Mouse (Mus musculus): ENCODE data around the gene Snurf. TPM values are rescaled to one million over a fixed set of nuclear protein-coding genes. Genes with fewer than 3 reads are reported as not detected.

Snurf gene
- 10 to 100 TPM; 46.0 to 47.7 TPM for total RNA-seq (2021)
- long read RNA-seq, experiment 1, result 0 reads
- long read RNA-seq, experiment 2, result 0 reads

DNA sequence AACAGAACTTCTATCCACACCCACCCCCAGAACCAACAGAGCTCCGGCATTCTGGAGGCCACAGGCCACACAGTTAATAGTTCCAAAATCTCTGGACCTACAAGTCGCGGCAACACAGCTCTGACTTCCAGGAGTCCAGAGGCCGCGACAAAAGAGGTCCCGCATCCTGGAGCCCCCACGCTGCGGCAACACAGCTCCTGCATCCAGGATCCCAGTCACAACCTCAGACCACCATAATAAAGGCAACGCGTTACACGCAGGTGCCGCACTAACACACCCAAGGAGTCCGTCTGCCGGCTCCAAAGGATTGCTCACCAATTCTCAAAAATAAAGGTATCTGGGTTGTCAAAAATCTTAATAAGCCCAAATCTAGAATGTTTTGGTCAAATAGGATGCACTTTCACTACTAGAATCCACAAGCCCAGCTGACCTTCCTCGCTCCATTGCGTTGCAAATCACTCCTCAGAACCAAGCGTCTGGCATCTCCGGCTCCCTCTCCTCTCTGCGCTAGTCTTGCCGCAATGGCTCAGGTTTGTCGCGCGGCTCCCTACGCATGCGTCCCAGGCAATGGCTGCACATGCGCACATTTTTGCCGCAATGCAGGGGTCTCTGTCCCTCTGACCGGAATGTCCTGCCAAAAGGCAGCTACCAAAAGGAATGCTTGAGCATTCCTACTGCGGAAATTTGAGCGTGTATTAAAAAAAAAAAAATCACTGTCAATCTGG, at the start of gene Snurf, which contains the start of gene Gm38393:
Gene Snurf (minus strand): TSS at position 444 of the 725 bp plus-strand sequence.
Gene Gm38393 (minus strand): TSS at position 459 of the 725 bp plus-strand sequence.
- DNase-seq (ENCODE audit: low spot score in 2 of 2), result peak; percentile 17 to 36

DNA sequence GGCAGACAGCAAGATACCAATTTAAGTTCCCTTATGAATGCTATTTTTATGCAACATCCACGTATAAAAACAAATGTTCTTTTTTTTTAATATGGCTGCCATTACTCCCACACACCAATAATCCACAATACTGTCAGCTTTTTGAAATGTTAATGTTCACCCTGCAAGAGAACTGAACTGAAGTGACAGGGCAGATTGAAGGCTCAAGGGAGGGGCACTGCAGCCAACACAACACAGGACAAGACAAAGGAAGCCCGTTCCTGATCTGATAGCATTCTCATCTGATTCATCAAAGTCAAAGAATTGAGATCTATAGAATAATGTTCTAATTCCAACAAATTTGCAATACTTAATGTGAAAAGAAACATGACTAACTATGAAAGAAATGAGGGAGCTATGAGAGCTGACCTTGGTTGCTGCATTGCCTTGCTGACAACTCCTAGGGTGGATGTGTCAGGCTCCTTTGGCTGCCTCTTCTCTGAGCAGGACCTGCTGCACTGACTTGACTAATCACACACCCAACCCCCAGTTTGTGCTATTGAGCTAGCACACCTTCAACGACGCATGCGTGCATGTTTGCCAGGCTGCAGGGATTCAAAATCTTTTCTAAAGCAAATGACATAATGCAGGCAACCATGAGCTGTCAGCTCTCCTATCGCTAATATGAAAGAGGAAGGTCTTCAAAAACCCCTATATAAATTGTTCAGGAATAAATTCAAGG, 42.8 kb upstream of the Snurf start:
- DNase-seq (ENCODE audit: low spot score in 2 of 2), result no peak

DNA sequence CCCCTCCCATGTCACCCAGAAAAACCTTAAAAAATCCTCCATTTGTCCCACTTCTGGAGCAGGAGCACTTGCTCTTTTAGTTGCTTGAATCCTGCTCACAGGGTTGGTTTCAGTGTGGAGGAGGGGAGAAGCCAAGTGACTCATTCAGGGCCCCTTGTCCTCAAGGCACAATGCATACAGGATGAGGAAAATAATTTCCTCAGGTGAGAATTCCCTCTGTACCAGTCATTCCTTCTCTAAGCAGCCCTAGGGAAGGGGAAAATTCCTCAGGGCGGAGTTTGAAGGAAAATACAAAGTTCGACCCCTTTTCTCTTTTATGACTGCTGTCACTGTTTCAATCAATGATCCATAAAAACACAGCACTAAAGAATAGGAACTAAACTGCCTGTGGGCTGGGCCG, 8.3 kb upstream of the Snurf start:
- DNase-seq (ENCODE audit: low spot score in 2 of 2), result no peak

DNA sequence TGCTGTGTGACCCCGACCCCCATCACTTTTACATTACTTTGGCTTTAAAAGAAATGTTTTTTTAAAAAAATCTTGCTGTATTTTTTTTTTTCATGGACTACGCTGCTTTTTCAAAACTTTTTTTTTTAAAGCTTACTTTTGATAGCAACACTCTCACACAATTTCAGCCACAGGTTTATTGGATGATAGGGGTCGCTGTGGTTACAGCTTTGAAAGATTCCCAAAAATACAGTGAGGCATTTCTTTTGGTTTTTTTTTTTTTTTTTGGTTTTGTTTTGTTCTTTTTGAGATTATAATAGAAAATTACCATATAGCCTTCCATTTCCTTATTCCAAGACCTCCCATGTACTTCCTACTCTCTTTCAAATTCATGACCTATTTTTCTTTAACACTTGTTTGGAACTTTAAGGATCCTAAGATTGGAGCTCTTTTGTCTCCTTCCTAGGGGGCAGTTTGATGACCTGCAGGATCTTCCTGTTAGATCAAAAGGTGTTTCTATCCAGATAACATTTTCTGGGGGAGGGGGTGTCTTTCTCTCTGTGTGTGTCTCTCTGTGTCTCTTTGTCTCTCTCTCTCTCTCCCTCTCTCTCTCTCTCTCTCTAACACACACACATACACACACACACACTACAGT, 3.0 kb upstream of the Snurf start:
- no peak for DNase-seq (ENCODE audit: low spot score in 2 of 2)

DNA sequence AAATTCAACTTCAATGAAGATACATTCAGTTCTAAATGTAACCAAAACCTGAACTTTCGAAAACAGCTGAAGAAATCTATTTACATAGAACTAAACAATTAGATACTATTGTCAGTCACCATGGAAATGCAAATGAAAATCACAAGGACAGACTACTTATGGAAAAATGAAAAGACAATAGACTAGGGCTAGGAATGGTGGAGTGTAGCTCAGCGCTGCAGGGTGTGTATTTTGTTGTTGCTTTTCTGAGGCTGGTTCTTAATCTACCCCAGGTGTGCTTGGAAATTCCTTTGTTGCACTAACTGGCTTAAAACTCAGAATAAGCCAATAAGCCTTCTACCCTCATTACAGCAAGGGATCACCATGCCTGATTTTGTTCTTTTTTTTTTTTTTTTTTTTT, 1.4 kb upstream of the Snurf start:
- no peak for DNase-seq (ENCODE audit: low spot score in 2 of 2)

DNA sequence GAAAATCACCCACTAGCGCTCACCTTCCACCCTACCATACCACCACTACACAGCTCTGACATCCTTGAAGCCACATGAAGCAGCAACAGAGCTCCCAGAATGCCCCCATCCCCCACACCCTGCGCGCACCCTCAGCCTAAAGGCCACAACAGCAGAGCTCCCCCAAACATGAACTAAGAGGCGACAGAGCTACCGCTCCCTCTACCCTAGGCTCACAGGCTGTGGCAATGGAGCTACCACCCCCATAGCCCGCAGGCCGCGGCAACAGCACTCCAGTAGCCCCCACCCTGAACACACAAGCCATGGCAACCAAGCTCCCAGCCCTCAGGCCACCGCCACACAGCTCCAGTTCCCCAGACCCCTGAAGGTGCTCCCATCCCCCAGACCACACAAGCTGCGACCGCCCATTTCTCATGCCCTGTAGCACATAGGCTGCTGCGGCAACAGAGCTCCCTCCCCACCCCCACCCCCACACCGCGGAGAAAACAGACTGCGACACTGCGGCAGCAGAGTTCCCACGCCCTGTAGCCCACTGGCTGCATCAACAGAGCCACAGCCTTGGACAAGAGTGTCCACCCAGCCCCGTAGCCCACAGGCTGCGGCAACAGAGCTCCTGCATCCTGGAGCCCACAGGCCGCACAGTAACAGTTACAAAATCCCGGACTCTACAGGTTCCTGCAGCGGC, 786 bp downstream of the Snurf start:
- peak; percentile 8 to 15 for DNase-seq (ENCODE audit: low spot score in 2 of 2)

DNA sequence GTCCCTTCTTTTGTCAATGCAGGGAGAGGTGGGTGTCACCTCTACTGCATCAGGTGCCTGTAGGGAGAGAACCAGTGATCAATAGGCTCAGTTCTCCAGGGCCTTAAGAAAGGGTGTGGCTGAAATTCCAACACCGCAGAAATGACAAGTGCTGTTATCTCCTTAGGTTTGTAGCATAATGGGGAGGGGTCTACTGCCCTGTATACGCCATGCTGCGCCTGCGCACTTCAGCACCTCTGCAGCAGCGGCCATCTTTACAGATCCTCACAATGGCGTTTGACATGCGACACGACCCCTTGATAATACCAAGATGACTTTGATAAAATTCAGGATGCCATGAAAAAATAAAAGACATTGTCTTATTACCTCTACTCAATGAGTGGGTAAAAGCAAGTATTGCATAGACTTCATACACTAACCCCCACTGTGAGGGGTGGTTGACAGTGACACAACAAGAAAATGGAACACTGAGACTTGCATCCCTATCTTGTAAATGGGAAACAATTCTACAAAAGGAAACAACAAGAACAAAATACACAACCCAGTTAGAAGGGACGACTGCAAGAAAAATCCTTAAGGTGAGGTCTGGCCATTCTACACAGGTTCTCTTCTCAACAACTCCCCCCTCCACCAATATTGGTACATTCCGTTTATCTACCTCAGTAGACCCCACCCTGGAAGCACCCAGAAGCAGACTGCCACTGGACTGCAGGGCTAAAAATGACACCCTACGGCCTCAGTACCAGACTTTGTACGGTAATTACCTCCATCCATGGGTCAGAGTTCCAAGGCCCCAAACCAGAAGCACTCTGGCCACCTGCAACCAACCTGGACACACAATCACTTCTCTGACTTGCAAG, 1.6 kb downstream of the Snurf start:
- no peak for DNase-seq (ENCODE audit: low spot score in 2 of 2)

DNA sequence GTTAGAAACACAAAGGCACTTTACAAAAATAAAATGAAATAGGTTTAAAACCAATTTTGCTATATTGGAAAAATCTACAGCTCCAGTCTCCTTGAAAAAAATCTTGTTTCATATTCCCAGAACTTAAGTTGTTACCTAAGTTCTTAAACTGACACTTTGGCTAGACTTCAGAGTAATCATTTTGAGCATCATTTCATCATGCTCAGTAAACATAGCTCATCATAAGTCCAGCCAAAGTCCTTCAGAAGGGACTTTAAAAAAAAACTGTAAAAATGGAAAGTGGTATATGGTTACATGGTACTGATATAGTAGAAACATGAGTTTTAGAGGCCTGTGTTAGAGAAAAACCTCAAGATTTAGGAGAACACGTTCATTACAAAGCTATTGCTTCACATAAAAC, 26.2 kb downstream of the Snurf start:
- DNase-seq (ENCODE audit: low spot score in 2 of 2), result no peak

Other genes with a start within 250 kb of the Snurf start
- 1 to 10 TPM; 1.4 to 1.7 TPM for gene Gm38393, start within 50 bp of the Snurf start, total RNA-seq (2021)
- gene Snrpn, start 135.2 kb upstream of the Snurf start, total RNA-seq (2021), result 10 to 100 TPM; 13.4 to 14.8 TPM